Mouse (Mus musculus): ENCODE measurements around the gene Fam53b.
"Not testable (repeated sequence)": the region's sequence is repeated elsewhere in the genome, so short reads cannot be mapped to it uniquely, and the experiment has no call there.

Fam53b gene

GRCm38 (mm10) chr7:132687897-132688296 is 125.8 kb downstream of the Fam53b start:
- no peak for DNase-seq (ENCODE audit: low read depth in 1 of 2, low spot score in 2 of 2)

GRCm38 (mm10) chr7:132686515-132686914 is 127.2 kb downstream of the Fam53b start:
- DNase-seq (ENCODE audit: low read depth in 1 of 2, low spot score in 2 of 2) = peak; percentile 30 to 32

GRCm38 (mm10) chr7:132683923-132684322 is 129.8 kb downstream of the Fam53b start:
- DNase-seq (ENCODE audit: low read depth in 1 of 2, low spot score in 2 of 2) = no peak

- DNase-seq (ENCODE audit: low read depth in 1 of 2, low spot score in 2 of 2) = no peak
These were observed 130.8 kb downstream of the Fam53b start for GRCm38 (mm10) chr7:132682901-132683300.

GRCm38 (mm10) chr7:132682336-132682735 is 131.3 kb downstream of the Fam53b start:
- DNase-seq (ENCODE audit: low read depth in 1 of 2, low spot score in 2 of 2) = no peak

- DNase-seq (ENCODE audit: low read depth in 1 of 2, low spot score in 2 of 2) = no peak
These were observed 131.9 kb downstream of the Fam53b start for GRCm38 (mm10) chr7:132681831-132682230.

- no peak for DNase-seq (ENCODE audit: low read depth in 1 of 2, low spot score in 2 of 2)
These were observed 132.4 kb downstream of the Fam53b start for GRCm38 (mm10) chr7:132681296-132681695.

- no peak for DNase-seq (ENCODE audit: low read depth in 1 of 2, low spot score in 2 of 2)
These were observed 134.1 kb downstream of the Fam53b start for GRCm38 (mm10) chr7:132679549-132679948.

GRCm38 (mm10) chr7:132679117-132679516 is 134.6 kb downstream of the Fam53b start:
- no peak for DNase-seq (ENCODE audit: low read depth in 1 of 2, low spot score in 2 of 2)

GRCm38 (mm10) chr7:132675922-132676321 is 137.8 kb downstream of the Fam53b start:
- no peak for DNase-seq (ENCODE audit: low read depth in 1 of 2, low spot score in 2 of 2)

- DNase-seq (ENCODE audit: low read depth in 1 of 2, low spot score in 2 of 2) = no peak
These were observed 139.5 kb downstream of the Fam53b start for GRCm38 (mm10) chr7:132673931-132674755.

GRCm38 (mm10) chr7:132672481-132672959 is 141.2 kb downstream of the Fam53b start:
- DNase-seq (ENCODE audit: low read depth in 1 of 2, low spot score in 2 of 2) = peak; percentile 23 to 40

GRCm38 (mm10) chr7:132670863-132671165 is 142.9 kb downstream of the Fam53b start:
- no peak for DNase-seq (ENCODE audit: low read depth in 1 of 2, low spot score in 2 of 2)

- DNase-seq (ENCODE audit: low read depth in 1 of 2, low spot score in 2 of 2) = no peak
These were observed 143.5 kb downstream of the Fam53b start for GRCm38 (mm10) chr7:132669999-132670862.

GRCm38 (mm10) chr7:132668604-132669003 is 145.1 kb downstream of the Fam53b start:
- no peak for DNase-seq (ENCODE audit: low read depth in 1 of 2, low spot score in 2 of 2)

GRCm38 (mm10) chr7:132666516-132666915 is 147.2 kb downstream of the Fam53b start:
- no peak for DNase-seq (ENCODE audit: low read depth in 1 of 2, low spot score in 2 of 2)

GRCm38 (mm10) chr7:132665664-132666382 is 147.9 kb downstream of the Fam53b start:
- DNase-seq (ENCODE audit: low read depth in 1 of 2, low spot score in 2 of 2) = no peak

GRCm38 (mm10) chr7:132664815-132665214 is 148.9 kb downstream of the Fam53b start:
- no peak for DNase-seq (ENCODE audit: low read depth in 1 of 2, low spot score in 2 of 2)

- not testable (repeated sequence) for DNase-seq (ENCODE audit: low read depth in 1 of 2, low spot score in 2 of 2)
These were observed 150.9 kb downstream of the Fam53b start for GRCm38 (mm10) chr7:132662831-132663230.

Data from monocyte, adult 2 months (primary cell).